In the genomic region with DNA sequence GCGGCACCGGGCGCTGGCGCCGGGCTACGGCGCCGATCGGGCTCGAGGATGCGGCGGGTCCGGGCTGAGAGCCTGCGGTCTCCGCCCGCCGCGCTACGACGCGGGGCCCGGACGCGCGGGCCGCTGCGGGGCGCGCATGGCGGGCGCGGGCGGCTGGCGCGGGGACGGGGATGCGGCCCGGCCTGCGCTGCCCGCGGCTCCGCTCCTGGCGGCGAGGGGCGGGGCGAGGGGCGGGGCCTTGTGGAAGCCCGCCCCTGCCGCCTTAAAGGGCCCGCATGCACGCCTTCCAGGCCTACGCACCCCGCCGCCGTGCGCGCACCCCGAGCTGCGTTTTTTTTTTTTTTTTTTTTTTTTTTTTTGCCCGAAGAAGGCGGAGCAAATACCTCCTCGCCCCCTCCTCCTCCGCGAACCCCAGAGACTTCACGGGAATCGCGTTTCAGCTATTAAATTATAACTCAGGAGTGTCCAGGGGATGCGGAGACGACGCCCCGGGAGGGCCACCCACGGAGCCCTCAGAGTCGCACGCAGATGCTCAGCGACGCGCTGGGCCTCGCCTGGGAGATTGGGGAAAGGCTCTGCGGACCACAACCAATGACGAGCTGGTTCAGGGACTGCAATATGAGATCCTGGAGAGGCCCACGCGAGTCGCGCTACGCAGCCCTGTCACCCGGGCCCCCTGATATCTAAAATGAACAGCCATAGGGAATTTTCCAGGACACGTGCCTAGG, we compare ENCODE assay signal across 8 mouse cellular contexts. TPM values are rescaled to one million over a fixed set of nuclear protein-coding genes. Genes with fewer than 3 reads are reported as not detected.
DNase-seq lines count a peak whose midpoint lies in the region.

Gene Ncor2 (minus strand): TSS at position 213 of the 728 bp plus-strand sequence.

- H3K4me3 ChIP-seq in hindbrain, embryonic 10.5 days = peak within 1 kb of the TSS; percentile 65

- H3K36me3 ChIP-seq in hindbrain, embryonic 10.5 days = no peaks in the 10 kb centered on the region

- peak; percentile 93 for DNase-seq in Muller cell, postnatal 12 days (ENCODE audit: inconsistent ontology term)
- DNase-seq in cerebellum, adult 8-10 months = peak; percentile 75
- DNase-seq in frontal cortex, adult 2 months (ENCODE audit: extremely low spot score in 1 of 2, low spot score in 1 of 2) = peak; percentile 56 to 83
- DNase-seq in hindbrain, embryonic 10.5 days (ENCODE audit: low spot score) = peak; percentile 84
- peak; percentile 82 to 83 for DNase-seq in layer of hippocampus, postnatal 14 days (ENCODE audit: low spot score in 2 of 2)
- DNase-seq in lung, postnatal 10 days = peak; percentile 81
- DNase-seq in ovary, postnatal 36 days (ENCODE audit: low spot score) = peak; percentile 85
- peak; percentile 78 to 85 for DNase-seq in thymus, postnatal 36 days

- H3K4me1 ChIP-seq in hindbrain, embryonic 10.5 days (replicated peaks) = peaks cover 63% of the 10 kb centered on the region

- WGBS in hindbrain, embryonic 10.5 days = 1% methylated on average over 87 of the region's 87 CpGs

- peaks cover 33% of the 10 kb centered on the region for H3K27me3 ChIP-seq in hindbrain, embryonic 10.5 days (ENCODE audit: insufficient read depth, poor library complexity, severe bottlenecking)

- H3K27ac ChIP-seq in hindbrain, embryonic 10.5 days = peak within 1 kb of the TSS; percentile 95

- no peaks in the 10 kb centered on the region for H3K9me3 ChIP-seq in hindbrain, embryonic 10.5 days

RNA-seq across cellular contexts. Expression of gene Ncor2, which starts in this region (rescaled TPM):
- polyA plus RNA-seq in frontal cortex, adult 2 months (2012; rRNA removed) = 115 and 145 TPM in 2 replicates
- 18.1 and 19.7 TPM in 2 replicates for polyA plus RNA-seq in hindbrain, embryonic 10.5 days (2016; fragmentation: Nextera tagmentation; extraction: Ambion mirVana)
- total RNA-seq in layer of hippocampus, postnatal 14 days (2021) = 100 to 1,000 TPM; 238 to 254 TPM

Comparison
In these comparisons a context has a peak if more than half of its experiments do, and no peak if none do; other contexts are left out.
1. Peak in every context shown above with its lines: DNase-seq, H3K4me3 ChIP-seq and H3K27ac ChIP-seq.